Mouse (Mus musculus): Measurements from ENCODE around the gene Prps1l1. TPM values are rescaled to one million over a fixed set of nuclear protein-coding genes. Genes with fewer than 3 reads are reported as not detected.
A peak's percentile ranks its signal among the peaks of the same experiment; 100 is the strongest.

The Prps1l1 gene
- total and polyA plus RNA-seq, 3 experiments: not detected

DNA sequence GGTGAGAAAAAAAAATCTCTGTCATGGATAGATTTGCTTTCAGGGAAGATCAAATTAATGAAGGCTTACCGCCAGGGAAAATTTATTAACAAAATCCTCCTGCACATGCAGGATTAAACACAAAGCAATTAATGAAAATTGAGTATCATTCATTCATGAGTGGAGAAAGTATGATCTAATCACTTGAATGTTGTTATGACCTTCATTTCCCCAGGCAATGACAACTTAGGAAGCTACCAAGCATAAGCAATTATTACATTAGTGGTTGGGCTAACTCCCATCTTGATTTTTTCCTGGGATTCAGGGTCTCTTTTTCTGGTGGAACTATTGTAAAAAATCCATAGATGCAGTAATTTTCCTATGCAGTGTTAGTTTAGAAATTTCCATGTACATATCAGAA lies 23.3 kb downstream of the Prps1l1 start:
- no peak overlapping the region for H3K27ac ChIP-seq
- no peak for TF ChIP-seq CTCF (IDR thresholded peaks at IDR 0.05)
- TF ChIP-seq EP300 (IDR thresholded peaks at IDR 0.05; ENCODE audit: insufficient read depth, low read depth, low read length): no peak
- no peak for TF ChIP-seq POLR2A (IDR thresholded peaks at IDR 0.05; ENCODE audit: insufficient read depth, low read depth, low read length)
- no peaks in the 10 kb centered on the region for H3K36me3 ChIP-seq (ENCODE audit: control insufficient read depth, insufficient read depth, low read length)
- WGBS: 97% methylated on average over 1 of the region's 1 CpGs
- intact Hi-C loops (cut with DNase I): no loop called here
- H3K79me2 ChIP-seq (replicated peaks; ENCODE audit: control insufficient read depth, insufficient read depth, low read length): no peaks in the 10 kb centered on the region
- no peak for DNase-seq
- no peak overlapping the region for H3K9ac ChIP-seq (ENCODE audit: low read depth, low read length)
- H3K4me3 ChIP-seq: no peak overlapping the region
- H3K4me1 ChIP-seq (ENCODE audit: control insufficient read depth, insufficient read depth, low read length): no peaks in the 10 kb centered on the region
- H3K27me3 ChIP-seq (ENCODE audit: control insufficient read depth, insufficient read depth, low read length): no peaks in the 10 kb centered on the region

DNA sequence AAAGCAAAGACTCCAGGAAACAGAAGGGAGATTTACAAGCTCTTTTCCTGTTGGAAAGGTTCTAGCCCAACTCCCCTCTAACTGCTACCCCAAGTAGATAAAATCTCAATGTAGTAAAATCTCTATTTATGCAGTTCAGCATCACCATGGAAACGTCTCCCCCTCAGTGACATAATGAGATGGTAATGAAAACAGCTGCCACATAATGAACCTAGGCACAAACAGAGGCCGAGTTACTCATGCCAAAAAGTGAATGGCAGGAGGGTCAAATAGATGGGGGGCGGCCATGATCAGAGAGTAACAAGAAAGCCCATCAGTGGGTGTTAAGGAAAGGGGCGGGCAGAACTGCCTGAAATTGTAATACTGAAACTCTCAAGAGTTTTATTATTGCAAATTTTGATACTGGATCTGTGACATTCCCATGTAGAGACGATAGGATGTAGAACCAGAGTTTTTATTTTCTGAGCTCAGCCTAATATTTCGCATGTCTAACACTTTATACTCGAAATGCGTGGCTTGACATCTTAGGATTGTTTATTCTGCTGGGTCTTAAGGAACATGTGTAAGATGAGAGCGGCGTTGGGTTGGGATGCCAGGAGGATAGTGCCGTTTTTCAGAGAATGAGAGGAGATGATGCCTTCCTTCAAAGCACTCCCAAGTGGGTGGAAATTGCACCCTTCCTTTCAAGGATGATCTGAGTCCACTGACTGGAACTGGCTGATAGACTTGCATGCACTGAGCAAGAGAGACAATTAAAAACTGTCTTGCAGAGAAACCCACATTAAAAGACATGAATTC lies 24.0 kb downstream of the Prps1l1 start:
- Histone ChIP-seq H3K27ac (no peak overlapping the region), H3K27me3 (ENCODE audit: control insufficient read depth, insufficient read depth, low read length) (no peaks in the 10 kb centered on the region), H3K9ac (ENCODE audit: low read depth, low read length) (no peak overlapping the region), H3K4me3 (no peak overlapping the region), H3K79me2 (replicated peaks; ENCODE audit: control insufficient read depth, insufficient read depth, low read length) (no peaks in the 10 kb centered on the region), H3K4me1 (ENCODE audit: control insufficient read depth, insufficient read depth, low read length) (no peaks in the 10 kb centered on the region), H3K36me3 (ENCODE audit: control insufficient read depth, insufficient read depth, low read length) (no peaks in the 10 kb centered on the region)
- intact Hi-C loops (cut with DNase I): no loop called here
- TF ChIP-seq POLR2A (IDR thresholded peaks at IDR 0.05; ENCODE audit: insufficient read depth, low read depth, low read length): no peak
- TF ChIP-seq CTCF (IDR thresholded peaks at IDR 0.05): no peak
- no peak for TF ChIP-seq EP300 (IDR thresholded peaks at IDR 0.05; ENCODE audit: insufficient read depth, low read depth, low read length)
- no peak for DNase-seq
- 78% methylated on average over 11 of the region's 11 CpGs for WGBS

DNA sequence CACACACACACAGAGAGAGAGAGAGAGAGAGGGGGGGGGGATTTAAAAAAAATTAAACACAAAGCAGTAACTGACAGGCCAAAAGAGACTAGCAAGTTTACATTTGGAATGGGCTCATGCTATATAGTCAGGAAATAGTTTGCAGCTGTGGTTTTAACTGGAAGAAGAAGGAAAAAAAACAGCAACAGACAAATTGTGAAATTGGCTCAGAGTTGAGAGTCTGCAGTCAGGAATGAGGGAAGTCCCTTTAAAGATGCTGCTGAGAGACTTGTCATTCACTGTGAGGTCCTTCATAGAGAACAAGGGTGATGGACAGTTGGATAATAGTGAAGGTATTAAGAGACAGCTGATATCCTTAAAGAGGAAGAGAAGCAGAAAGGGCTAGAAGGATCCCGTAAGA lies 26.9 kb downstream of the Prps1l1 start:
- H3K4me1 ChIP-seq (ENCODE audit: control insufficient read depth, insufficient read depth, low read length): no peaks in the 10 kb centered on the region
- WGBS: 50% methylated on average over 1 of the region's 1 CpGs
- H3K4me3 ChIP-seq: no peak overlapping the region
- no peak overlapping the region for H3K27ac ChIP-seq
- TF ChIP-seq EP300 (IDR thresholded peaks at IDR 0.05; ENCODE audit: insufficient read depth, low read depth, low read length): no peak
- no peak for TF ChIP-seq CTCF (IDR thresholded peaks at IDR 0.05)
- no peak for TF ChIP-seq POLR2A (IDR thresholded peaks at IDR 0.05; ENCODE audit: insufficient read depth, low read depth, low read length)
- H3K27me3 ChIP-seq (ENCODE audit: control insufficient read depth, insufficient read depth, low read length): no peaks in the 10 kb centered on the region
- intact Hi-C loops (cut with DNase I): no loop called here
- DNase-seq: no peak
- H3K36me3 ChIP-seq (ENCODE audit: control insufficient read depth, insufficient read depth, low read length): no peaks in the 10 kb centered on the region
- no peak overlapping the region for H3K9ac ChIP-seq (ENCODE audit: low read depth, low read length)
- no peaks in the 10 kb centered on the region for H3K79me2 ChIP-seq (replicated peaks; ENCODE audit: control insufficient read depth, insufficient read depth, low read length)

DNA sequence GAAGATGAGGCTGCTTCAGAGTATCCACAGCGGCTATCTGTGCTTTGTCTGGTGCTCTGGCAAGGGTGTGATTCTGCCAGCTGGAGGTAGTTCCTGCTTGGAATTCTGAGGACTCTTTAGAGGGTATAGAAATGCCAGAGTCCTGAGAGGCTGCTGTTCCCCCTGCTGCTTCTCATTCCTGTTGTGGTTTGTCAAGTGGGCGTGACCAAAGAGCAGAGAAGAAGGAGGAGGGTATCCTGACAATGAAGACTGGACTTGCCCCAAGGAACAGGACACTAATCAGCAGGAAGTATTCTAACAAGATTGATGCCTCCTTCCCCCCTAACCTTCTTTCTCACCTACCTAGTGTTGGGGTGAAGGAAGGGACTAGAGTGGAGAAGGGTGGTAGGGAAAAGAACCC lies 29.4 kb downstream of the Prps1l1 start:
- Histone ChIP-seq H3K27ac (no peak overlapping the region), H3K36me3 (ENCODE audit: control insufficient read depth, insufficient read depth, low read length) (no peaks in the 10 kb centered on the region), H3K4me3 (no peak overlapping the region), H3K79me2 (replicated peaks; ENCODE audit: control insufficient read depth, insufficient read depth, low read length) (no peaks in the 10 kb centered on the region), H3K9ac (ENCODE audit: low read depth, low read length) (no peak overlapping the region), H3K27me3 (ENCODE audit: control insufficient read depth, insufficient read depth, low read length) (no peaks in the 10 kb centered on the region), H3K4me1 (ENCODE audit: control insufficient read depth, insufficient read depth, low read length) (no peaks in the 10 kb centered on the region)
- intact Hi-C loops (cut with DNase I): no loop called here
- DNase-seq: no peak
- 55% methylated on average over 2 of the region's 2 CpGs for WGBS
- TF ChIP-seq POLR2A (IDR thresholded peaks at IDR 0.05; ENCODE audit: insufficient read depth, low read depth, low read length): no peak
- TF ChIP-seq EP300 (IDR thresholded peaks at IDR 0.05; ENCODE audit: insufficient read depth, low read depth, low read length): no peak
- TF ChIP-seq CTCF (IDR thresholded peaks at IDR 0.05): no peak

DNA sequence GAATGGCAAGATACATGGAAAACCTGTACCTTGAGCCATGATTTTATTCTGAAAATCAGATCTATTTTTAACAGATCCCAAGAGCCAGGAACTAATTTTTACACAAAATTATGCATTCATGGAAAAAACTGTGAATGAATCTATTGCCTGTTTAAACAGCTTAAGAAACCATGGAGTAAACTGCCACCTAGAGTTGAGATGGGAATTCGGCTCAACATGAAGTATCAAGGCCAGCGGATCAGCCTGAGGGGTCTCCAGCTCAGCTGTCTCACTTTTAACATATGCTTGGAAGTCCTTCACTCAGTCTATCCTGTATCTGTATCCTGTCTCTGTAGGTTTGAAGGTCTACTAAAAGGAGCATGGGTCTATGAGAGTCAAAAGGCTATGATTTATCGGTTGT lies 31.5 kb downstream of the Prps1l1 start:
- no peaks in the 10 kb centered on the region for H3K27me3 ChIP-seq (ENCODE audit: control insufficient read depth, insufficient read depth, low read length)
- no peaks in the 10 kb centered on the region for H3K79me2 ChIP-seq (replicated peaks; ENCODE audit: control insufficient read depth, insufficient read depth, low read length)
- H3K36me3 ChIP-seq (ENCODE audit: control insufficient read depth, insufficient read depth, low read length): no peaks in the 10 kb centered on the region
- no peaks in the 10 kb centered on the region for H3K4me1 ChIP-seq (ENCODE audit: control insufficient read depth, insufficient read depth, low read length)
- no peak overlapping the region for H3K4me3 ChIP-seq
- TF ChIP-seq POLR2A (IDR thresholded peaks at IDR 0.05; ENCODE audit: insufficient read depth, low read depth, low read length): no peak
- peak; percentile 66 for TF ChIP-seq CTCF (IDR thresholded peaks at IDR 0.05)
- no peak for TF ChIP-seq EP300 (IDR thresholded peaks at IDR 0.05; ENCODE audit: insufficient read depth, low read depth, low read length)
- WGBS: 48% methylated on average over 3 of the region's 3 CpGs
- H3K9ac ChIP-seq (ENCODE audit: low read depth, low read length): no peak overlapping the region
- DNase-seq: no peak
- intact Hi-C loops (cut with DNase I): loop anchor here (1.0 kb wide), 1 partner anchor 352 kb away; no protein-coding TSS in a partner anchor
- H3K27ac ChIP-seq: no peak overlapping the region

DNA sequence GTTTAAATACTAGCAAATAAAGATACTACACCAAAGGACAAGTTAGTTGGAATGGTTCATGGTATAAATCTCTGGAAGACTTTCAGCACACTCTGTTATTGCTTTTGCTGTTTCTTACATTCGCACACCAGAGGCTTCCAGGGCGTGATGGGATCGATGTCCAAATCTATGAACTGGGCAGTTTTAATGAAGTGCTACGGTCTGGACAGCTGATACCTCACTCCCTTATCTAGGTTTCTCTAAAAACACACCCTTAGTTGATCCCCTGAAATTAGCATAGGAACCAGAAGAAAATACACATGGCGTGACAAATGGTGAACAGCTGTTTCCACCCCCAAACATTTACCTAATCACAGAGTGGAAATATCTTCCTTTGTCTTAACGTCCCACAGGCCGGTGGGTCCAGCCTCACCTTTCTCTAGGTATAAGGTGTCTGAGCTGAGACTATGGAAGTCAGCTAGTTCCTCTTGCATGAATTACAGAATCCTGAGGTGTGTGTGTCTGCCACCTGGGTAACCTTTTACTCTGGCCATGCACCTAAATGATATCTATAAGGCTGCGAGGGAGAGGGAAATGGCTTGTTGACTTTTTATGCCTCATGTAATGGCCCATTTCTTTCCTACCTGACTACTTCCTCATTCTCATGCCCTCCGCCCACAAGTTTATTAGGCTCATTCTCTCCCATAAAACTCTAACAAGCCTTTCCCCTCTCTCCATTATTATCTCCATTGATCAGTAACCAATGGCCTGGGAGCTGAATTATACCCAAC lies 32.1 kb downstream of the Prps1l1 start:
- no peaks in the 10 kb centered on the region for H3K27me3 ChIP-seq (ENCODE audit: control insufficient read depth, insufficient read depth, low read length)
- intact Hi-C loops (cut with DNase I): loop anchor here (1.0 kb wide), 1 partner anchor 352 kb away; no protein-coding TSS in a partner anchor
- no peak overlapping the region for H3K9ac ChIP-seq (ENCODE audit: low read depth, low read length)
- 83% methylated on average over 9 of the region's 9 CpGs for WGBS
- no peak for DNase-seq
- TF ChIP-seq CTCF (IDR thresholded peaks at IDR 0.05) (no peak), POLR2A (IDR thresholded peaks at IDR 0.05; ENCODE audit: insufficient read depth, low read depth, low read length) (no peak), EP300 (IDR thresholded peaks at IDR 0.05; ENCODE audit: insufficient read depth, low read depth, low read length) (no peak)
- no peaks in the 10 kb centered on the region for H3K36me3 ChIP-seq (ENCODE audit: control insufficient read depth, insufficient read depth, low read length)
- no peak overlapping the region for H3K4me3 ChIP-seq
- H3K4me1 ChIP-seq (ENCODE audit: control insufficient read depth, insufficient read depth, low read length): no peaks in the 10 kb centered on the region
- no peak overlapping the region for H3K27ac ChIP-seq
- H3K79me2 ChIP-seq (replicated peaks; ENCODE audit: control insufficient read depth, insufficient read depth, low read length): no peaks in the 10 kb centered on the region
